Mouse (Mus musculus) adrenal gland, postnatal 14 days (tissue): ENCODE results near the gene Slc35b3. TPM values are rescaled to one million over a fixed set of nuclear protein-coding genes. Genes with fewer than 3 reads are reported as not detected.

ENCODE experiments used
- DNase-seq: peaks from one replicate; pipeline ENCODE4 v3.0.0; 2021; ENCODE audit warnings: mixed read lengths
- long read RNA-seq, 2 experiments: library from polyadenylated mRNA; stranded (forward); transcript quantifications; one replicate each; pipeline ENCODE4 v2.0.0; 2021
- total RNA-seq: library from RNA; stranded (reverse); gene quantifications from 2 replicates; pipeline ENCODE4 v1.2.3, GENCODE M21; 2021

The Slc35b3 gene
- 23.6 and 25.6 TPM in 2 replicates for total RNA-seq
- long read RNA-seq, experiment 1, transcript Slc35b3-202 (10 exons, 1,778 nt), result minor isoform, 5 of 46 reads
- long read RNA-seq, experiment 1, transcript Slc35b3-205 (9 exons, 802 nt), result minor isoform, 5 of 46 reads
- long read RNA-seq, experiment 1, transcript Slc35b3-209 (10 exons, 2,216 nt), result major isoform, 16 of 46 reads
- long read RNA-seq, experiment 1, partial matches to known transcripts, result 4 of 46 reads
- long read RNA-seq, experiment 1, other reads (novel, unspliced or antisense), result 16 of 46 reads
- long read RNA-seq, experiment 2, transcript Slc35b3-209 (10 exons, 2,216 nt), result major isoform, 11 of 32 reads
- long read RNA-seq, experiment 2, partial matches to known transcripts, result 3 of 32 reads
- long read RNA-seq, experiment 2, other reads (novel, unspliced or antisense), result 13 of 32 reads

GRCm38 (mm10) chr13:38960063-38961050 is at the start of gene Slc35b3:
TSS of gene Slc35b3 (minus strand) at chr13:38960875.
- peak; percentile 93 for DNase-seq

DNA sequence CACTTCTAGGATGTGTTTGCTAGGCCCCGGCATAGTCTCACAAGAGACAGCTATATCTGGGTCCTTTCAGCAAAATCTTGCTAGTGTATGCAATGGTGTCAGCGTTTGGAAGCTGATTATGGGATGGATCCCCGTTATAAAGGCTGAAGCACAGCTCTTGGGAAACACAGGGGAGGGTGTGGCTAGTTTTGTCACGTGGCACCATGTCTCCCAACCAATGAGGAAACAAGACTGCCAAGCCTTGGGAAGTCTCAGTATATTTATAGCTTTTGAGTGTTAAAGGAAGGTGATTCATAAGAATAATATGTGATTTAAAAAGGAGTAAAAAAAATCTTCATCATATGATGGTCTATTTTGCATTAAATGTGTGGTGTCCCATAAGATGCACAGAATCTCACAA is 49.6 kb upstream of the Slc35b3 start:
- DNase-seq, result no peak

- no peak for DNase-seq
Measured at GRCm38 (mm10) chr13:39003101-39003762, 42.6 kb upstream of the Slc35b3 start.

DNA sequence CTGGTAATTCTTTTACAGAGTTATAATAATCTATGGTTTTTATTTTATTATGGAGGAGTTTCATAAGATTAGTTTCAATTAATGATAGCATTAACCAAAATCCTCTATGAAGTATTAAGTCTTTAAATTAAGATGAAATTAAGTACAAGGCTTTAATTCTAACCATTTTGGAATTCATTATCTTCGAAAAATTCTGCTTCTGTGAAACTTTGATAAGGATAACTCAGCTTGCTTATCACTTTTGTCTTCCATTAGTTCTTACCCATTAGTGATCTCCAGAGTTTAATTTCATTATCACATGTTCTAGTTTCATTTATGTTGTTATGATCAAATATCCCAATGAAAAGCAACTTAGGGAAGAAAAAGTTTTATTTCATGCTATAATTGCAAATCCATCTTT is 41.7 kb upstream of the Slc35b3 start:
- no peak for DNase-seq

DNA sequence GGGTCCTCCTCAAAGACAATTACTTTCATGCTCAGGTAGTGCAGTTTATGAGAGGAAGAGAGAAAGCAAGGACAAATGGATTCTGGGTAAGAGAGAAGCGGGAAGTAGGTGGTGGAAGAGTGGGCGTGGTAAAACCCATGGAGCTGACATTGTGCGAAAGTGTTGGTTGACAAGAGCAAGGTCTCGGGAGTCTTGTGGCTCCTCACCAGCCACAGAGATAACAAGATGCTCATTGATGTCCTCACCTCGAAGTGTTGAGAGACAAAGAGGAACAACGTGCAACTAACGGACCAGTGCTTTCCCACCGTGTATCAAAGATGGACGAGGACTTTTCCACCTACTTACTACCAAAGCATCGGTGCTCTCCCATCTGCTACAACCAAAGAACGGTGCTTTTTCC is 40.8 kb upstream of the Slc35b3 start:
- DNase-seq, result no peak

DNA sequence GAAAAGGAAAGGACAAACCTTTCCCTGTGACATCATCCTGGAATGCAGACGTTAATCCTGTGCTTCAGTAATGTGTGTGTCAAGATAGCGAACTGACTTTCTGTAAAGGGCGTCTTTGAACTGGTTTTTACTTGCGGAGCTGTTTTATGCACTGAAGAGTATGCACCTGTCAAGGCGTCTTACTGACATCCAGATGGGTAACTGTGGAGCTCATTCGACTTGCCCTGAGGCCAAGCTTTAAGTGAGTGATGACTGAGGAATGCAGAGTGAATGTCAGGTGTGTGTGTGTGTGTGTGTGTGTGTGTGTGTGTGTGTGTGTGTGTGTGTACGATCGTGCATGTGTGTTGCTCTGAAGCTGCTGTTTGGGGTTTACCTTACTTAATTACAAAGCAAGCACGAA is 38.3 kb upstream of the Slc35b3 start:
- no peak for DNase-seq

DNA sequence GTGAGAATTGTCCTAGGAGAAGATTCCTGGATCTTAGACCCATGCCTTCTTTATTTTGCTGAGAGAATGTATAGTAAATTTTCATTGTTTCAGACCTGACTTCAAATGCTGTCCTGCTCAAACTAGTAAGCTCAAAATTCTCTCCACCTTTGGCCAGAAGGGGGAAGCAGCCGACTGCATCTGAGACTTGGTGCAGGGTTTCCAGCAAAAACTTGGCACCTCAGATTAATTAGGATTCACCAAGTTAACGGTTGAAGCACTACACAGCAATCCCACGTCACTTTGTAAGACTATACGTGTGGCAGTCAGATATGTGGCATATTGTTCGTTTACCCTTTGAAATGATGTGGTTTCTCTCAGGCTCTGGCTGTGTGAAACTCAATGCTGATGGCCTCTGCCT is 31.9 kb upstream of the Slc35b3 start:
- DNase-seq, result peak; percentile 47

- DNase-seq, result no peak
Measured at GRCm38 (mm10) chr13:38983751-38984150, 23.1 kb upstream of the Slc35b3 start.

DNA sequence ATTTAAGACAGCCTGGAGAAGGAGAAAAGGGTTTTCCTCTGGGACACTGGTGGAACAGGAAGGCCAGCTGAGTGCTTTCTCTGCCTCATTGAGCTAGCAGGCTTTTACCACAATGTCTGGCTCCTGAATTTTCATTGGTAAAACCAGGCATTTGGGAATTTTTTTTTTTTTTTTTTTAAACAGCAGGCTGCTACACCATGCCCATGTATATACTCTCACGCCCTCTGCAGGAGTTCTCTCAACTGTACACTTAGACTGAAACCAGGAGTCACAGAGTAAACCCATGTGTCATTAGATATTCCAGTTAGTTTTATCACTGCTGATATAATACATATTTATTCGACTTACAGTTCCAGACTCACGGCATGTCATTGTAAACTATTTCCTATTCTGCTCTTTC is 20.2 kb upstream of the Slc35b3 start:
- no peak for DNase-seq

- no peak for DNase-seq
Measured at GRCm38 (mm10) chr13:38976978-38977377, 16.3 kb upstream of the Slc35b3 start.

GRCm38 (mm10) chr13:38975853-38976252 is 15.2 kb upstream of the Slc35b3 start:
- DNase-seq, result no peak

GRCm38 (mm10) chr13:38972602-38973001 is 11.9 kb upstream of the Slc35b3 start:
- no peak for DNase-seq

DNA sequence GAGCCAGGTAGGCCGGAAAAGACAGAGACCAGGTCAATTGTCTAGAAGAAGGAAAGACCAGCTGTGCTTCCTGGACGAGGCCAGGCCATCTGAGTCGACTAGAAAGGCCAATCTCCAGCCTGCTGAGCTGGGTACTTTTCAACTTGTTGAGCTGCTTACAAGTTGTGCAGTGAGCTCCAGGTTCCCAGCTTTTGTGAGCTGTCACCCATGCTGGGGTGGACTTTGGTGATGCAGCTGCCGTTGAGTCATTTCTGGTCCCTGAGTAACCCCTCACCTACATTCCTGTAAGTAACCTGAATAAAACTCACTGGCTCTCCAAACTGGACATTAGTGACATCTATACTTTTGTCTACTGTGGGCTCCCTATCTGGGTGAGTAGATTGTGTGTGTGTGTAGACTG is 10.4 kb upstream of the Slc35b3 start:
- no peak for DNase-seq

DNA sequence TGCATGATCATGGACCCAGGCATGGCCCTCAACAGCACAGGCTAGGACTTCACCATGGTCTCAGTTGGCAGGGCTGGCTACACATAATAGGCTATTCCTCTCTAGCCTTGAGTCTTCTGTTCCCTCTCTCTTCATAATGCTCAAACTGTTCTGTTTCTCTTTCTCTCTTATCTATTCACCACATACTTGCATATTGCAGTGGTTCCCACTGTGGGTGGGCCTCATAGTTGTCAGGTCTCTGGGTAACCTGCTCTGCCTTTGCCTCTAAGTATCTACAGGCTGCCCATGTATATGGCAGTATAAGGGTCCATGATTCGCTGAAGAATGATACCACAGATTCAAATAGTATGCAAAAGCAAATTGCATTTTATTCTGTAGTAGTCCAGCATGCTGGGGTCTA is 6.8 kb upstream of the Slc35b3 start:
- no peak for DNase-seq

DNA sequence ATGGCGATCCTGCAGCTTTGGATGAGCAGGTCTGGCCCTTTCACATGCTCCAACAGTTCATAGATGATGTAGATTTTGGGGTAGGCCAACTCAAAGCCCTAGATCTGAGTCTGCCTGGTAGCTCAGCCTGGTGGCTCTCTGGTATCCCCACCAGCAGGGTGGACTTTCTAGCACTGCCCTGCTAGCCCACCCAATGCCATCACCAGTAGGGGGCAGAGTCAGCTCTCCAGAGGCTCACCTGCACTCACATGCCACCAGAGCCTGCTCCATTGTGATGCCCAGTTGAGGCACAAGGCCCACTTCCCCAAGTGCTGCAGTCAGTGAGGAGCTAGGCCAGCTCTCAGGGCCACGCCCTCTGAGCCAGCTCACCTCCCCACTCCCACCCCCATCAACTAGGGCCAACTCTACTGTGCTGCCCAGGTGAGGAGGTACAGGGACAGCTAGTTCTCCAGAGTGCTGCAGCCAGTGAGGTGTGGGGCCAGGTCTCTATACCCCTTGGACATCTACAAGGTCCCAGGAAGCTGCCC is 6.3 kb upstream of the Slc35b3 start:
- no peak for DNase-seq

GRCm38 (mm10) chr13:38962771-38963170 is 2.1 kb upstream of the Slc35b3 start:
- DNase-seq, result no peak

DNA sequence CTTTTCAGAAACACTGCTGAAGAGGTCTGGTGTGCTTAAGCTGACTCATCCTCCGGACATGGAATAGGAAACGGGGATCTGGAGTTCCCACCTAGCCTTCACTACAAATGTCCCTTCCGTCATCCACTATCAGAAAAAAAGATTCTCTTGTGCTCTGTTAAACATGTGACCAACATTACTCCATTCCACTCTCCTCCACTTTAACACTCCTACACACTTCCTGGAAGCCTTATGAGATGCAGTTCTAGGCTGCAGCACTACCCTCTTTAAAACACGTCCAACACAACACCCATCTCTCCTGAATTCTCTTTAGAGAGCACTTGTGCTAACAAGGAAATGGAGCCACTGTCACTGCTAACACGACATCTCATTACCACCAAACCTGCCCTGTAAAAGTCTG is 2.6 kb downstream of the Slc35b3 start:
- no peak for DNase-seq

DNA sequence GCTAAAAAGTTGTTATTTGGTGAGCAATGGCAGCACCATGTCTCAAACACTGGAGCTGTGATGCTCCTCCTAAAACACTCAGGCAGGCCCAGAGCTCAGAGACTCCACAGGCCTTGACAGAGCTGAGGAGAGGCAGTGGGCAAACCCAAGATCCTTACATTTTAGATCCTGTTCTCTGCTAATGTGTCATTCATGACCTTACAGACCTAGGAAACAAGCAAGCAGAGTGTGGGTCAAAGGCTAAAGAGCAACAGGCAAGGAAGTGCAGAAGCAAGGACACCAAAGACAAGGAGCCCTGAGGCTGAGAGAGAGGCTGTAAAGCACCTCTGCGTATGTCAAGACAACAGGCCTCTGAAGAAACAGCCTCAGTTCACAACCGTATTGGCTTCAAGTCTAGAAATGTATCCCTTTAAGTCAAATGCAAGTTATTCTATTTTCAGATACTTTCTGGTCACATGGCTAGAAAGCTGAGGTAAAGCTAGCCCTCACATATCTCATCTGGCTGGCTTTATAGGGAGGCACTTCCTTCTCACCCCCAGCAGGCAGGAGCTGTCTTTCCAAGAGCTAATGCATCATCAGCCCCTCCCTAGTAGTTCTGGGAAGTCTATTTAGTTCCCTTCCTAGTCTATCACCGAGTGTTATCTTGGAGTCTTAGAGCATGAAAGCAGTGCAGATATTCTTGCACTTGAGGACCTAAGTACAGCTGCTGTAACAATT is 14.2 kb downstream of the Slc35b3 start:
- DNase-seq, result no peak

- peak; percentile 79 for DNase-seq
Measured at GRCm38 (mm10) chr13:38945767-38946166, 14.9 kb downstream of the Slc35b3 start.

DNA sequence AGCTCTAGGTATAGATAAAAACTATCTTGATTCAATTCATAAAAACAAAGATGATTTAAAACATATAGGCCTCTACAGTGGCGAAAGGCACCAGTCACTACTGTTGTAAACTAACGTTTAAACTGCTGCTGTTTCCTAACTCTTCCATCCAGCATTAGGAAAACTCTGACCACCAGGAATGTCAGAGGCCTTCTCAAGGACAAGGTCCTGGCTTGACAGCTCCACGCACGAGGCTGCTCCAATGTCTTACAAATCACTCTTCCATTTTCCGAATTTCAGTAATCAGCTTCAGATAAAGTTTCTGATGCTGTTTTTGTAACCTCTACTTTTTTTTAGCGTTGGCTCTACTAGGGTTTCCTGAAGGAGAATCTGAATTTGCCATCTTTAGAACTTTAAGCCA is 15.7 kb downstream of the Slc35b3 start:
- peak; percentile 55 for DNase-seq

- DNase-seq, result no peak
Measured at GRCm38 (mm10) chr13:38941786-38942185, 18.9 kb downstream of the Slc35b3 start.

GRCm38 (mm10) chr13:38941280-38941679 is 19.4 kb downstream of the Slc35b3 start:
- DNase-seq, result no peak
